Mouse (Mus musculus): ENCODE measurements around the gene Trp53. TPM values are rescaled to one million over a fixed set of nuclear protein-coding genes. Genes with fewer than 3 reads are reported as not detected.

The Trp53 gene
- polyA plus RNA-seq, 1 experiment = 22.1 TPM

DNA sequence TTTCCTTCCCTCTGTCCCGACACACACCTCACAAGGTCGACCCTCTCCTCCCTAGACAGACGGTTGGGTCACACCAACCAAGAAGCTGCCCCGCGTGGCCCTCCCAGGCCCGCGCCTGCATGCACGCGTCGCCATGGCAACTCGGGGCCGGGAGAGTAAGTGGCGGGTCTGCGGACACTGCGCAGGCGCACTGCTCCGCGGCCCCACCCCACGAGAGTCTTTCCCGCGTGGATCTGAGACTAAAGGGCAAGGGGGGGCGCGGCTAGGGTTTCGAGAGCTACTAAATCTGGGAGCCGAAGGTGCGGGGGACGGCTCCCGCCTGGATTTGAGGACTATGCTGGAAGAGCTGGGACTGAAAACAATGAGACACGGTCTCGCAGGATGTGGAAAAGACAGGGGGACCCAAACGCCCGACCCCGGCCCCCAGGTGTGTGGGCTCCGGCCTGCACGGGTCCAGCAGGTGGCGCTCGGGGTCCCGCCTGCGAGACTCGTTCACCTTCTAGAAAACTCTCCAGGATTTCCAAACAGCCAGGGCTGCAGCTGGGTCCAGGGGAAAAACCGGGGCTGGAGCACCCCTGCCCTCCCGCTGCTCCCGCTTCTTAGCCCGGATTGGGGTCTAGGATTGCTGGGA, 33.6 kb upstream of the Trp53 start:
- H3K4me1 ChIP-seq (ENCODE audit: control insufficient read depth, insufficient read depth, low read length) = peaks cover 18% of the 10 kb centered on the region
- H3K27ac ChIP-seq (ENCODE audit: control insufficient read depth, insufficient read depth, low read depth, low read length) = peak overlapping the region; percentile 33
- no peaks in the 10 kb centered on the region for H3K27me3 ChIP-seq (ENCODE audit: control insufficient read depth, insufficient read depth, low read length)
- peak overlapping the region; percentile 66 for H3K4me3 ChIP-seq (ENCODE audit: control insufficient read depth, low read depth, low read length)
- TF ChIP-seq POLR2A (IDR thresholded peaks at IDR 0.05; ENCODE audit: control insufficient read depth, low read depth, low read length) = peak; percentile 72; the same call in 1 of the 2 replicates
- peak; percentile 11; the same call in 1 of the 2 replicates for TF ChIP-seq CTCF (IDR thresholded peaks at IDR 0.05; ENCODE audit: control insufficient read depth, insufficient read depth, insufficient replicate concordance, low read depth, low read length)
- peaks cover 1% of the 10 kb centered on the region; the same call in 1 of the 2 replicates for H3K36me3 ChIP-seq (ENCODE audit: control insufficient read depth, insufficient read depth, low read length)

DNA sequence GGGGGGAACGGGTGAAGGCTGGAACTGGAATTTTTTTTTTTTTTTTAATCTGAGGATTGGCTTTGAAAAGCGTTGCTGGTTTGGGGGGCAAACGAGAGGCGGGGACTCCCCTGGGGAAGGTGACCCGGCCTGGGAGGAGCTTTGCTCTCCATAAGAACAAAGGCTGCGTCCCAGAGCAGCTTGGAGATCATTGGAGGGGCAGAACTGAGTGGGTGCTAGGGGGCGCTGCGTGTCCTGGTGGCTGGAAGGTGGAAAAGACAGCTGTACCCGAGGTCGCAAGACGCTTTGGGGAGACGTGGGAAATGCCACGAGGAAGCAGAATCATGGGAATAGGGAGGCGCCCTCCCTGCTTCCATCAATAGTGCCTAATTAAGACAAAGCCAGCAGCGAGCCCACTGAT, 33.1 kb upstream of the Trp53 start:
- Histone ChIP-seq H3K4me1 (ENCODE audit: control insufficient read depth, insufficient read depth, low read length) (peaks cover 19% of the 10 kb centered on the region), H3K4me3 (ENCODE audit: control insufficient read depth, low read depth, low read length) (peak overlapping the region; percentile 33), H3K36me3 (ENCODE audit: control insufficient read depth, insufficient read depth, low read length) (peaks cover 1% of the 10 kb centered on the region; the same call in 1 of the 2 replicates), H3K27ac (ENCODE audit: control insufficient read depth, insufficient read depth, low read depth, low read length) (no peak overlapping the region), H3K27me3 (ENCODE audit: control insufficient read depth, insufficient read depth, low read length) (no peaks in the 10 kb centered on the region)
- TF ChIP-seq POLR2A (IDR thresholded peaks at IDR 0.05; ENCODE audit: control insufficient read depth, low read depth, low read length) (no peak), CTCF (IDR thresholded peaks at IDR 0.05; ENCODE audit: control insufficient read depth, insufficient read depth, insufficient replicate concordance, low read depth, low read length) (peak; percentile 23; the same call in 1 of the 2 replicates)

DNA sequence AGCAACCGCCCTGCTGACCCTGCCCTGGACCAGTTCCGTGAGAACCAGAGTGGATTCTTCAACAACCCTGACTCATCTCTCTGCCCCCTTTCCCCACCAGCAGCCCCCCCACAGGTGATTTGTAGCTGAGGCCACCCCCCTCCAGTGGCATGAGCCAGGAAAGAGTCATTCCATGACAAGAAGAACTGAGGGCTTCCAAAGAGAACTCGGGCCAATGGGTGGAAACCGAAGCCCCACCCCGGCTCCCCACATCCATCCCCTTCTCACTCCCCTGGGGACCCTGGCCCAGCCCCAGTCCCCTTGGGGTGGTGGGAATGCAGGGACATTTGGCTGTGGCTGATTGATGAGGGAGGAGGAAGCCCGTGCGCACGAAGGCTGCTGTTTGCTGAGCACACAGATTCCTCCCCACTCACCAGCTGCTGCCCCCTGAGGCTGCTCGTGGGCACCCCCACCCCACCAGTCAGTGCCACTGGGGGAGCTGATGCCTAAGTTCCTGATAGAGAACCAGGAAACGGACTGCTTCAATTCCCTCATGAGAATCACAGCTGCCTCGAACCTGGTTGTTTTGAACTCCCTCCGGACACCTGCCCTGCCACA, 31.0 kb upstream of the Trp53 start, which contains the start of gene Dnah2:
TSS of gene Dnah2 (minus strand) at position 51 of the 597 bp plus-strand sequence.
- H3K36me3 ChIP-seq (ENCODE audit: control insufficient read depth, insufficient read depth, low read length) = no peaks in the 10 kb centered on the region
- H3K27me3 ChIP-seq (ENCODE audit: control insufficient read depth, insufficient read depth, low read length) = no peaks in the 10 kb centered on the region
- H3K4me1 ChIP-seq (ENCODE audit: control insufficient read depth, insufficient read depth, low read length) = peaks cover 33% of the 10 kb centered on the region
- no peak within 1 kb of the TSS for H3K27ac ChIP-seq (ENCODE audit: control insufficient read depth, insufficient read depth, low read depth, low read length)
- TF ChIP-seq POLR2A (IDR thresholded peaks at IDR 0.05; ENCODE audit: control insufficient read depth, low read depth, low read length) (no peak), CTCF (IDR thresholded peaks at IDR 0.05; ENCODE audit: control insufficient read depth, insufficient read depth, insufficient replicate concordance, low read depth, low read length) (no peak)
- no peak within 1 kb of the TSS for H3K4me3 ChIP-seq (ENCODE audit: control insufficient read depth, low read depth, low read length)

DNA sequence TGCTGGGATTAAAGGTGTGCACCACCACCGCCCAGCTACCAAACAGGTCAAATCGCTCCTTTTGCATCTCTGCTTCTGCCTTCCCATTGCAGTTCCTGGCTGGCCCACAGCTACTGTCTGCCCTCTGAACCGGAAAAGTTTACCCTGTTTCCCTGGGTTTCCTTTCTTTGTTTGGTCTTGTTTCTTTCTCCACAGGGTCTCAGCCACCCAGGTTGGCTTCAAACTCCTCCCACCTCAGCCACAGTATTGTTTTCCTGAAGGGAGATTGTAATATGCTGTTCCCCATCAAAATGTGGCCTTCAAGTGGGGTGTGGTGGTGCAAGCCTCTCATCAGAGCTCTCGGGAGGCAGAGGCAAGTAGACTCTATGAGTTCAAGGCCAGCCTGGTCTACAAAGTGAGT, 28.8 kb upstream of the Trp53 start:
- no peaks in the 10 kb centered on the region for H3K27me3 ChIP-seq (ENCODE audit: control insufficient read depth, insufficient read depth, low read length)
- H3K4me1 ChIP-seq (ENCODE audit: control insufficient read depth, insufficient read depth, low read length) = peaks cover 37% of the 10 kb centered on the region
- no peak overlapping the region for H3K4me3 ChIP-seq (ENCODE audit: control insufficient read depth, low read depth, low read length)
- no peaks in the 10 kb centered on the region for H3K36me3 ChIP-seq (ENCODE audit: control insufficient read depth, insufficient read depth, low read length)
- no peak overlapping the region for H3K27ac ChIP-seq (ENCODE audit: control insufficient read depth, insufficient read depth, low read depth, low read length)
- no peak for TF ChIP-seq CTCF (IDR thresholded peaks at IDR 0.05; ENCODE audit: control insufficient read depth, insufficient read depth, insufficient replicate concordance, low read depth, low read length)
- no peak for TF ChIP-seq POLR2A (IDR thresholded peaks at IDR 0.05; ENCODE audit: control insufficient read depth, low read depth, low read length)

DNA sequence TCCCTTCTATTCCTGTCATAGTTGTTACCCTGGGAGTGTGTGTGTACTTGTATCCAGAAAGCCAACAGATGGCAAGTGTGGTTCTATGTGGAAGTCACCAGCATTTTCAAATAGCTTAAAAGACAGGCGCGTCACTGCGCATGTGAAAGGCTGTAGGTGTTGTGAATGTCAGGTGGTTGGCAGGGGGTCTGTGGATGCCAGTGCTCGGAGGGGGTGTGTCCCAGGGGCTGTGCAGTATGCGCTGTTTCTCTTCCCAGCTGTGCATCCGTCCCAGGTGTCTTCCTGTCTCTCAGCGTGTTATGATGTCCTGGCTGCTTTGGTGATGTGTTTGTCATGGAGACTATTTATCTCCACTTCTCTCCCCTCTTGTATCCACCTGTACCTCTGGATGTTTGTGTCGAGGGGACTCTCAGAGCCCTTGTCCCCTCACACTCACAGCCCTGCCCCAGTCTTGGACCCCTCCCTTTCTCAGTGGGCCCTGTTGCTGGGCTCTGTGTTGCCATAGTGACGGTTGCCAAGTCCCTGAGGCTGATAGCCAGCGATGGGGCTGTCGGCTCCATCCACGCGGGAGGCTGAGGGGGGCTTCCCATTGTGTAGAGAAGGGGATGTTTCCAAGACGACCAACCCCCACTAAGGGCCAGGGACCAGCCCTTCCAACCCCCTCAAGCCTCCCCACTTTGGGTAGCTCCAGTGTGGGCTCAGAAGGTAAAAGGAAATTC, 27.4 kb upstream of the Trp53 start:
- H3K4me1 ChIP-seq (ENCODE audit: control insufficient read depth, insufficient read depth, low read length) = peaks cover 39% of the 10 kb centered on the region
- no peaks in the 10 kb centered on the region for H3K36me3 ChIP-seq (ENCODE audit: control insufficient read depth, insufficient read depth, low read length)
- peak overlapping the region; percentile 41 for H3K27ac ChIP-seq (ENCODE audit: control insufficient read depth, insufficient read depth, low read depth, low read length)
- H3K4me3 ChIP-seq (ENCODE audit: control insufficient read depth, low read depth, low read length) = peak overlapping the region; percentile 76
- H3K27me3 ChIP-seq (ENCODE audit: control insufficient read depth, insufficient read depth, low read length) = no peaks in the 10 kb centered on the region
- TF ChIP-seq POLR2A (IDR thresholded peaks at IDR 0.05; ENCODE audit: control insufficient read depth, low read depth, low read length) (peak; percentile 38; the same call in 1 of the 2 replicates), CTCF (IDR thresholded peaks at IDR 0.05; ENCODE audit: control insufficient read depth, insufficient read depth, insufficient replicate concordance, low read depth, low read length) (no peak)

DNA sequence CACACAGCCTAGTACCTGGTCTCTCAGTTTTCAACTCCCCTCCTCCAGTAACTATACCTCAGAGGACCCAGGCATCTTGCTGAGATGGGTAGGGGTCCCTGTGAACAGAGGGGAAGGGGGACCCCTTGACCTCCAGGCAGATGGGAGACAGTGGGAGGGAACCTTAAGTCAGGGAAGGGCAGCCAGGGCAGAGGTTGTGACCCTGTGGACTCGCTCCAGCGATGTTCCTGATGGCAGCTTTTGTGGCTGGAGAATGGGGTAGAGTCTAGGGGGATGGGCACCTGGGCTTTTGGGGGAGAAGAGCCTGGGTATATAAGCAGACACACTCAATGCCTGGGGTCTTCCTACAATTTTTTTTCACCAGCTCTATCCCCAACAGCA, 26.8 kb upstream of the Trp53 start:
- TF ChIP-seq CTCF (IDR thresholded peaks at IDR 0.05; ENCODE audit: control insufficient read depth, insufficient read depth, insufficient replicate concordance, low read depth, low read length) = no peak
- no peak for TF ChIP-seq POLR2A (IDR thresholded peaks at IDR 0.05; ENCODE audit: control insufficient read depth, low read depth, low read length)
- Histone ChIP-seq H3K4me3 (ENCODE audit: control insufficient read depth, low read depth, low read length) (peak overlapping the region; percentile 76), H3K27ac (ENCODE audit: control insufficient read depth, insufficient read depth, low read depth, low read length) (peak overlapping the region; percentile 41), H3K4me1 (ENCODE audit: control insufficient read depth, insufficient read depth, low read length) (peaks cover 36% of the 10 kb centered on the region), H3K27me3 (ENCODE audit: control insufficient read depth, insufficient read depth, low read length) (no peaks in the 10 kb centered on the region), H3K36me3 (ENCODE audit: control insufficient read depth, insufficient read depth, low read length) (no peaks in the 10 kb centered on the region)

DNA sequence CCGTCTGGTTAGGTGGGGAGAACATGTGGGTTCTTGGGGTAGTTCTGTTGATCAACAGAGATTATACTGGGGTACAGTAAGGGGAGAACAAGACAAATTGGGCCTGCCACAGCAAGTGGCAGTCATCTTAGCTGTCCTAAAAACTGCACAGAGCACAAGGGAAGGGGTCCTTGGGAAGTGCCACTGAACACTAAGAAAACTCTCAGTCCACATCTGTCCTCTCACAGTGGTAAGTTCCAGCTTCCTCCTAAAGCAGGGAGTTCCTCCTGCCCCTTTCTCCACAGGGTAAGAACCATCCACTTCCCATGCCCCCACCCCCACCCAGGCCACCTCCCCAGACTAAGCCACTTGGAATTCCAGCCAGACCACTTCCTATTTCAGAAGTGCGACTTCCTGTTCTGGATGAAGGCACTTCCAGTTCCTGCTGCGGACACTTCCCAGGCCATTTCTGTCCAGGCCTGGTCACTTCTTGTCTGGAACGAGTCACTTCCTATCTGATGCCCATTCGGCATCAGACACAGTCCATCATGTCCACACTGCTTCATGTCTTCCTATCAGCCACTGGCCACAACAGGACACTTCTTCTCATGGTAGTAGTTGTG, 25.5 kb upstream of the Trp53 start:
- H3K4me1 ChIP-seq (ENCODE audit: control insufficient read depth, insufficient read depth, low read length) = peaks cover 37% of the 10 kb centered on the region
- TF ChIP-seq POLR2A (IDR thresholded peaks at IDR 0.05; ENCODE audit: control insufficient read depth, low read depth, low read length) = no peak
- no peak for TF ChIP-seq CTCF (IDR thresholded peaks at IDR 0.05; ENCODE audit: control insufficient read depth, insufficient read depth, insufficient replicate concordance, low read depth, low read length)
- no peaks in the 10 kb centered on the region for H3K36me3 ChIP-seq (ENCODE audit: control insufficient read depth, insufficient read depth, low read length)
- H3K4me3 ChIP-seq (ENCODE audit: control insufficient read depth, low read depth, low read length) = peak overlapping the region; percentile 2
- no peaks in the 10 kb centered on the region for H3K27me3 ChIP-seq (ENCODE audit: control insufficient read depth, insufficient read depth, low read length)
- no peak overlapping the region; the same call in 1 of the 2 replicates for H3K27ac ChIP-seq (ENCODE audit: control insufficient read depth, insufficient read depth, low read depth, low read length)

Data from testis, adult 2 months (tissue).